Mouse (Mus musculus) G1E (cell line): Measurements from ENCODE around the gene Dlgap1.

Experiments
- CTCF ChIP-seq: IDR thresholded peaks from 2 replicates; pipeline ENCODE4 v1.5.1; 2012; ENCODE audit warnings: low read depth, low read length, inconsistent platforms, mixed read lengths
- GATA1 ChIP-seq: IDR thresholded peaks from 2 replicates; pipeline ENCODE4 v1.6.1; 2012; ENCODE audit warnings: borderline replicate concordance, low read length, inconsistent platforms, mixed read lengths
- GATA2 ChIP-seq: IDR thresholded peaks from 2 replicates; pipeline ENCODE4 v1.6.1; 2012; ENCODE audit warnings: low read depth, low read length, inconsistent platforms, borderline replicate concordance
- TAL1 ChIP-seq: conservative IDR thresholded peaks from 2 replicates; pipeline ENCODE4 v1.6.1; 2012; ENCODE audit warnings: low read depth, low read length, inconsistent platforms, mixed read lengths

DNA sequence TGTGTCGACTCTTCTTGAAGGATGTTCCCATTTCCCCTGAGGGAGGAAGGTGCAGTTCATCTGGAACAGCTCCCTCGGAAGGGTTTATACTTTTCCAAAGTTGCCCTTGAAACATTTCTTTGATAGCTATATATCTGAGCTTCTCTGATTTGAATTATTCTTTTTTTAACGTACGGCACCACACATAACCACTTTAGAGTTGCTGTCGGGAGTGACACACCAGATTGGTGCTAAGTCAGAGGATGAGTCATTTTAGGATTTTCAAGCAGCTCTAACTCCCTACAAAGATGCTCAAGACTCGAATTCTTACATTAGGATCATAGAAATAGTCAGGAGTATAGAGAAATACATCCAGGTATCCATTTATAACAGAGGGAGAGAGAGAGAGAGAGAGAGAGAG, 364.6 kb downstream of the Dlgap1 start:
- TF ChIP-seq CTCF (no peak), TAL1 (no peak), GATA1 (no peak), GATA2 (no peak)
